Mouse (Mus musculus) intestine, embryonic 14.5 days (tissue): ENCODE results near the gene Casp14. TPM values are rescaled to one million over a fixed set of nuclear protein-coding genes. Genes with fewer than 3 reads are reported as not detected.

Source experiments
- polyA plus RNA-seq: library from polyadenylated mRNA; unstranded; fragments of >200 nt; fragmentation: Nextera tagmentation; extraction: Ambion mirVana; gene quantifications from 2 replicates; pipeline ENCODE4 v1.2.1, GENCODE M21; 2014

Gene Casp14
- polyA plus RNA-seq, 1 experiment from 2014 or later: 0.18 TPM

Other genes starting within 250 kb of the Casp14 start
- gene Olfr1358, start 200.9 kb downstream of the Casp14 start, polyA plus RNA-seq: not detected in 2 replicates
- 44.1 and 46.8 TPM in 2 replicates for gene Ilvbl, start 143.9 kb downstream of the Casp14 start, polyA plus RNA-seq
- gene Syde1, start 126.3 kb downstream of the Casp14 start, polyA plus RNA-seq: 19.4 and 24.1 TPM in 2 replicates
- gene Olfr1357, start 100.2 kb downstream of the Casp14 start, polyA plus RNA-seq: not detected in 2 replicates
- gene Ccdc105, start 34.8 kb upstream of the Casp14 start, polyA plus RNA-seq: 0.11 TPM in 1 of 2 replicates, not detected in the other
- gene Slc1a6, start 62.2 kb upstream of the Casp14 start, polyA plus RNA-seq: 1.1 and 1.2 TPM in 2 replicates
- not detected in 2 replicates for gene Olfr1356, start 133.9 kb upstream of the Casp14 start, polyA plus RNA-seq
- not detected in 2 replicates for gene Olfr1355, start 157.2 kb upstream of the Casp14 start, polyA plus RNA-seq
- not detected in 2 replicates for gene Olfr1354, start 194.9 kb upstream of the Casp14 start, polyA plus RNA-seq
- gene Olfr8, start 232.3 kb upstream of the Casp14 start, polyA plus RNA-seq: not detected in 2 replicates
- gene Olfr1353, start 245.0 kb upstream of the Casp14 start, polyA plus RNA-seq: not detected in 2 replicates